Mouse (Mus musculus) R1 (cell line): Measurements from ENCODE around the gene Dtl.
A peak's percentile ranks its signal among the peaks of the same experiment; 100 is the strongest.

Experiments used
- DNase-seq: peaks from one replicate; pipeline ENCODE4 v3.0.0-alpha.2; 2018; ENCODE audit warnings: low read depth, low spot score

The Dtl gene

GRCm38 (mm10) chr1:191575458-191576247 is at the start of gene Dtl, which contains the start of gene Ints7:
Gene Dtl (minus strand): TSS chr1:191575544.
Gene Ints7 (plus strand): TSS chr1:191575636.
- DNase-seq: peak; percentile 99

DNA sequence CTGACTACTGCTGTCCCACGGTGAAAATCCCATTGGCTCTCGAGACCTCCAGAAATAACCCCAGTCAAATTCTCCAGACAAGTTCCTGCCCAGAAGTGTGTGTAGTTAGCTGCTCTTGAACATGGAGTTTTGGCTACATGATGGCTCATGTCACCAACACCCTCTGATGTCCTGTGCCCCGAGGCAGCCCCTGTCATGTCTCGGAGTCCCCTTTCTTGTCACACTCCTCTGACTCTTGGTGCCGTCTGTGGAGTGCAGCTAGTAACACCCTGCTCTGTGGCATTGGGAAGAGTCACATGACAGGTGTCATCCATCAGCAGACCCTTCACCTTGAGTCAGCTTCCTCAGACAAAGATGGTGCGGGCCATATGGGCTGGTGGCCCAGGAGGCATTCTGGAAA is 49.7 kb upstream of the Dtl start:
- DNase-seq: no peak

DNA sequence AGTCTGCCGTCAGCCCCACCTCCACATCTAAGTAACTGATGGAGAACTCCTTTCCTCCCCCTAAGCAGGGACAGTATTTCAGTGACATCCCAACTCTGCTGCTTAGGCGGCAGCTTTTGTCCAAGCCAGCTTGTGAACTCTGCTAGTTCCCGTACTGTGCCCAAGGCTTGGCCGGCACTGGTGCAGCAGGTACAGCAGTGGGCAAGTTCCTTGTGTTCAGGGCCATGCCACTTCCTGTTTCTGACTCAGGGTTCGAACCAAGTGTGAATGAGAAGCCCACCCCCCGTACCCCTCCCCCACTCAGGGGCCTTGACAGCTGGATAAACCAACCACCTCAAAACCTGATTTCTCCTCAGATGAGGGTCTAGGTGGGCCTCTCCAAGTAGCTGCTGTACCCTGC is 49.1 kb upstream of the Dtl start:
- DNase-seq: no peak

GRCm38 (mm10) chr1:191622801-191623200 is 47.5 kb upstream of the Dtl start:
- no peak for DNase-seq

DNA sequence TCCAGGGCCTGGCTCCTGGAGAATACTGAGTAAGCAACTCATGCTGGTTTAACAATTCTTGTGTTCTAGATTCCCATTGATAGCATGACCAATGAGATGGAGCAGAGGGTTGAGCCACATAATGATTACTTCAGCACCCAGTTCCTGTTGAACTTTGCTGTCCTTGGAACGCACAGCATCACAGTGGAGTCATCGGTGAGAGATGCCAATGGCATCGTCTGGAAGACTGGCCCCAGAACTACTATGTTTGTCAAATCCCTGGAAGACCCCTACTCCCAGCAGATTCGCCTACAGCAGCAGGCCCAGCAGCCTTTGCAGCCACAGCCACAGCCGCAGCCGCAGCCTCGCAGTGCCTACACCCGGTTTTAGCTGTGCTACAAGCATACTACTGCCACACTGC is 45.8 kb upstream of the Dtl start:
- DNase-seq: no peak

DNA sequence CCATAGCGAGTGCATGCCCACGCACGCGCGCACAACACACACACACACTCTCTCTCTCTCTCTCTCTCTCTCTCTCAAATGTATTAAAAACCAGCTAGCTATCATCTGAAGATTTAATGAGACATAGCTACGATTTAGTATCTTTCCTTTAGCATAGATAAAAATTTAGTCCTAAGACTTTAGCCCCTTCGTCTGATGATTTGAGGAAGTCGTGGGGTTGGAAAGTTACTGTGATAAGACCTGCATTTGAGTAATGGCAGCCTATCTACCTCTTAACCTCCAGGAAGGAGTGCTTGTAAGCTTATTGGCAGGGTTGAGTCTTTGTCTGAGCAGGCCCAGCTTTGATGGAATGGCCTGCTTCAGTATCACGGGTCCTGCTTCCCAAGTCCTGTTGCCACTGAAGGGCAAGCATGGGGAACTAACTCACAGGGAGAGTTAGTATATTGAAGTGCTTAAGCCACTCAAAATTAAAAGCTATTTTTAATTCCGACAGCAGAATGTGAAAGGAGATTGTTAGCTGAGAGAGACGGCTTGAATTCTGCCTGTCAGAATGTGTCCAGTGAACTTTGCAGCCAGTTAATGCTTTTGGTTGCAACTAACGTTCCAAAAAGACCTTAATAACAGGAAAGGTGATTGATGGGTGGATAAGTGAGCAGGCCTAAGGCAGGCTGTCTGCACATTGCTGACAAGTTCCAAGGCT is 42.9 kb upstream of the Dtl start:
- no peak for DNase-seq

DNA sequence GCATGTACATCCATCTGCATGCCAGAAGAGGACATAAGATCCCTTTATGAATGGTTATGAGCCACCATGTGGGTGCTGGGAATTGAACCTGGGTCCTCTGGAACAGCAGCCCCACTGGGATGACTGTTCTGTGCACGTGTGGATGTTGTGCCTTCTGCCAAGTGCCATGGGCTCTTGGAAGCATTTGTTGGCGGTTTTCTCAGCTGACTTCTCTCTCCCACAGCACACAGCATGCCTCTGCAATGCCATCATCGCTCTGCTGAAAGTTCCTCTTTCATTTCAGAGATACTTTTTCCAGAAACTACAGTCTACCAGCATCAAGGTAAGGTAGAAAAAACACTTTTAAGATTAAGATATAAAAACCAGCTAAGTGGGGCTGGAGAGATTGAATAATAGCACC is 42.2 kb upstream of the Dtl start:
- no peak for DNase-seq

GRCm38 (mm10) chr1:191616245-191616644 is 40.9 kb upstream of the Dtl start:
- peak; percentile 85 for DNase-seq

- peak; percentile 53 for DNase-seq
Observed at GRCm38 (mm10) chr1:191612877-191613276, 37.5 kb upstream of the Dtl start.

- DNase-seq: no peak
Observed at GRCm38 (mm10) chr1:191611686-191612085, 36.3 kb upstream of the Dtl start.

GRCm38 (mm10) chr1:191610357-191610756 is 35.0 kb upstream of the Dtl start:
- no peak for DNase-seq

GRCm38 (mm10) chr1:191609578-191609977 is 34.2 kb upstream of the Dtl start:
- no peak for DNase-seq

DNA sequence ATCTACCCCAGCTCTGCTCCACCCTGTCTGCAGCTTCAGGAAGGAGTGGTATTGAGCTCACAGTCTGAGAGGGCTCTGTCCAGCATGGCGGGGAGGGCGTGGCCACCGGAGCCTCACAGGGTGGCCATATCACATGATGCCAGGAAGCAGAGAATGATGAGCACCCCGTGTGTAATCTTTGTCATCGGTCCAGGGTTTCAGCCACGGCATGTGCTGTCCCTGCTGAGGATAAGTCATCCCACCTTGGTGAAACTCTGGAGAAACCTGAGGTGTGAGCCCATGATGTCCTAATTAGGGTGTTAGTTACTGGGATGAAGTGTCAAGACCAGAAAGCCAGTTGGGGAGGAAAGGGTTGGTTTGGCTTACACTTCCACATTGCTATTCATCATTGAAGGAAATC is 33.7 kb upstream of the Dtl start:
- no peak for DNase-seq

- peak; percentile 44 for DNase-seq
Observed at GRCm38 (mm10) chr1:191604690-191605089, 29.3 kb upstream of the Dtl start.

GRCm38 (mm10) chr1:191599210-191599609 is 23.9 kb upstream of the Dtl start:
- no peak for DNase-seq

GRCm38 (mm10) chr1:191596076-191596475 is 20.7 kb upstream of the Dtl start:
- no peak for DNase-seq

GRCm38 (mm10) chr1:191592016-191592720 is 16.8 kb upstream of the Dtl start:
- DNase-seq: no peak

DNA sequence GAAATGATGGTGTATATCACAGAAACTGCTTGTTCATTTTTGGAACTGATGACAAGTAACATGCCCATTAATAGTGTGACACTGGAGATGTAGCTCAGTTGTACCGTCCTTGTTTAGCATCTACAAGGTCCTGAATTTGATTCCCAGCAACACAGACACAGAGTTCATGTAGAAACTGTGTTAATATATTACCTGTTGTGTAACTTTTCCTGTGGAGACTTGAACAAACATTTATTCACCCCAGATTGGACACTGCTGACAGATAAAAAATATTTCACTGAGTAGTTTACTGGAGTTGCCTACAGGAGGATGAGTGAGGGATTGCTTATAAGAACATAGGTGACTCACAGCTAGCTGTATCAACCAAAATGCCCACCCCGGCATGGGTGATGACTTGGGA is 13.4 kb upstream of the Dtl start:
- no peak for DNase-seq

DNA sequence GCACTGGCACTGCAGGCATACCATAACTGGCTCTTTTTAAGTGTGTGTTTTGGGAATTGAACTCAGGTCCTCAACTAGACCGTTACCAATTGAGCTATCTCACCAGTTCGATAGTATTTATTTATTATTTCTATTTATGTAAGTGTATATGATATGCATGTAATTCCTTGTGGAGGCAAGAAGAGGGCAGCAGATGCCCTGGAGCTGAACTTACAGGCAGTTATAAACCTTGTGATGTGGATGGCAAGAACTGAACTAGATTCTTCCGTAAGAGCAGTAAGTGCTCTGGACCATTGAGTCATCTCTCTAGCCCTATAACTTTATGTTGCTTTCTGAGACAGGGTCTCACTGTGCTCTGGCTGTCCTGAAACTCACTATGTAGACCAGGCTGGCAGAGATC is 11.7 kb upstream of the Dtl start:
- DNase-seq: no peak

GRCm38 (mm10) chr1:191585704-191586103 is 10.4 kb upstream of the Dtl start:
- DNase-seq: no peak

DNA sequence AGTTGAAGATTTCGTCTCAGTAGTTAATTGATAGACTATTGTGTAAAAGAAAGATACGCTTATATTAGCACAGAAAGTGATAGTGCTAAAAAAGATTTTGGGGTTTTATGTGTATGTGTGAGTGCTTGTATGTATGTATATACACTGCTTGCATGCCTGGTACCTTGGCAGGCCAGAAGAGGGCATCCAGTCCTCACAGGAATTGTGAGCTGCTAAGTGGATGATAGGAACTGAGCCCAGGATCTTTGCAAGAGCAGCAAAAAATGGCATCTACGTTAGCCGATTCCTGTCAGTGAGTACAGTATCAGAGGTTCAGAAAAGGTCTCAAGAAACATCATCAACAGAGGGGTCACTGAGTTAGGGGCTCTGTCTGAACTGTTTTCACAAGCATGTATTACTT is 9.1 kb upstream of the Dtl start:
- no peak for DNase-seq

DNA sequence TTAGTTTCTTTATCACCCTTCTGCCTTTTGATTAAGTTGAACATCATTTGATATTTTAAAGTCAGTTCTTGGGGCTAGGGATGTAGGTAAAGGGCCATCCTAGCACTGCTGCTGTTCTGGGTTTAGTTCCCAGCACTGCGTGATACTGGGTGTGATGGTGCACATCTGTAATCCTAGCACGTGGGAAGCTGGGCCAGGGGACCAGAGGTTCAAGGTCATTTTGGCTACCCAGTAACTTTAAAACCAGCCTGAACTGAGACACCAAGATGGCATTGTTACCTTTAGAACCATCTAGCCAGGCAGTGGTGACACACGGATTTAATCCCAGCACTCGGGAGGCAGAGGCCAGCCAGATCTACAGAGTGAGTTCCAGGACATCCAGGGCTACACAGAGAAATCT is 8.5 kb upstream of the Dtl start:
- DNase-seq: no peak

DNA sequence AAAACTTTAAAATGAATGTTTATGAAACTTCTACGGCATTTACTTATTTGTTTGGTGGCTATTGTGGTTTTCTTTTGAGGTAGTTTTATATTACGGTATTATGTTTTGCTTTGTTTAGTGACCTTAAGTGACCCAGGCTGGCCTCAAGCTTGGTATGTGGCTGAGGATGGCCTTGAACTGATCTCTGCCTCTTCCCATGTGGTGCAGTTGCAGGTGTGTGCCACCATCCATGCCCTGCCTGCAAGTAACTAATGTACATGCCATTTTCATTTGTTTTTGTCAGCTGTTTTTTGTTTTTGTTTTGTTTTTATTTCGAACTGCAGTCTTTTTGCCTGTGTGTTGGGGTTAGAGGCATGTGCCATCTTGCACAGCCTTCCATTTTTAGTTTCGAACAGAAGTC is 6.3 kb upstream of the Dtl start:
- DNase-seq: no peak
